Comparison of ENCODE assay signal across 9 mouse cellular contexts in the genomic region with DNA sequence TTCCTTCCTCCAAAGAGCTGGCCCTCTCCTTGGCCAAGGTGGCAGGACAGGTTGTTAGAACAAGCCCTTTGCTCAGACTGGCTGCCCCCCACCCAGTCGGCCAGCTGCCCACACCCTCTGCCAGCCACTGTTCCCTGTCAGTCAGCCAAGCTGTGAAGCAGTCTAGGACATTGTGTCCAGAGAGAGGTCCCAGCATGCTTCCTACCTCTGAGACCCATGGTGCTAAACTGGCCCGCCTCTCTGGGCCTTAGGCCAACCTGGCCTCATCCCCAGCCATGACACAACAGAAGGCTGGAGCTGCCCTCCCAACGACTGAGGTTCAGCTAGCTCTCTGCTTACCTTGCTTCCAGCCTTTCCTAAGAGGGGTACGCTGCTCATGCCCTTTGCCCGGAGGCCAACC. TPM values are rescaled to one million over a fixed set of nuclear protein-coding genes. Genes with fewer than 3 reads are reported as not detected.
DNase-seq lines count a peak whose midpoint lies in the region; ATAC-seq and TF ChIP-seq lines count a peak whose summit lies in the region.
"Had no signal": no experiment of that assay in that cellular context is flagged by ENCODE, and none has a peak within 500 bp of the region (broad histone marks: within the 10 kb centered on the region; RNA-seq: fewer than 3 reads in every experiment).

No protein-coding gene starts in this region.

- H3K4me3 ChIP-seq in heart, embryonic 12.5 days: no peak overlapping the region
- no peak overlapping the region for H3K4me3 ChIP-seq in forebrain, postnatal 0 days (ENCODE audit: low read depth, low read length)
- no peak overlapping the region for H3K4me3 ChIP-seq in hindbrain, postnatal 0 days (ENCODE audit: low read length)
- H3K4me3 ChIP-seq in olfactory bulb, adult 2 months (ENCODE audit: insufficient read depth, low read depth, low read length): no peak overlapping the region
- H3K4me3 ChIP-seq in thymus, adult 2 months (ENCODE audit: control insufficient read depth, insufficient read depth, low read length): no peak overlapping the region
- H3K4me3 ChIP-seq: embryonic facial prominence, embryonic 12.5 days had no signal

- peak; percentile 100 for DNase-seq in heart, adult 11 months
- DNase-seq in adrenal gland, postnatal 25 days: peak; percentile 82
- peak; percentile 73 for DNase-seq in forebrain, postnatal 0 days
- DNase-seq in hindbrain, postnatal 0 days (ENCODE audit: low spot score): peak; percentile 90
- peak; percentile 93 for DNase-seq in left cerebral cortex, postnatal 4 days
- no peak for DNase-seq in thymus, adult 2 months

- H3K27me3 ChIP-seq in heart, embryonic 12.5 days (replicated peaks): no peaks in the 10 kb centered on the region
- H3K27me3 ChIP-seq in forebrain, postnatal 0 days (ENCODE audit: insufficient read depth, low read length): no peaks in the 10 kb centered on the region
- no peaks in the 10 kb centered on the region for H3K27me3 ChIP-seq in hindbrain, postnatal 0 days (ENCODE audit: insufficient read depth, low read length)
- H3K27me3 ChIP-seq in thymus, adult 2 months (ENCODE audit: control insufficient read depth, insufficient read depth, low read length): no peaks in the 10 kb centered on the region

- intact Hi-C loops in left cerebral cortex, postnatal 4 days (cut with DNase I): loop anchor here (10.0 kb wide), 1 partner anchor 65 kb away; no protein-coding TSS in a partner anchor

- no peak overlapping the region for H3K27ac ChIP-seq in heart, embryonic 12.5 days (ENCODE audit: poor library complexity, severe bottlenecking)
- 0 out of 2 replicates have a peak overlapping the region, but pooled peaks have one; percentile 5 for H3K27ac ChIP-seq in forebrain, postnatal 0 days (ENCODE audit: low read depth, low read length)
- H3K27ac ChIP-seq in hindbrain, postnatal 0 days: peak overlapping the region; percentile 65; the same call in 1 of the 2 replicates
- peak overlapping the region; percentile 64 for H3K27ac ChIP-seq in olfactory bulb, adult 2 months (ENCODE audit: insufficient read depth, low read depth, low read length)
- H3K27ac ChIP-seq in thymus, adult 2 months (ENCODE audit: control insufficient read depth, insufficient read depth, low read length): no peak overlapping the region
- H3K27ac ChIP-seq: embryonic facial prominence, embryonic 12.5 days had no signal

- ATAC-seq in heart, embryonic 12.5 days (ENCODE audit: insufficient number of reproducible peaks, low FRiP score): no peak
- peak; percentile 85 for ATAC-seq in forebrain, postnatal 0 days
- peak; percentile 92 for ATAC-seq in hindbrain, postnatal 0 days

- H3K36me3 ChIP-seq in heart, embryonic 12.5 days: no peaks in the 10 kb centered on the region
- H3K36me3 ChIP-seq in forebrain, postnatal 0 days (ENCODE audit: insufficient read depth): no peaks in the 10 kb centered on the region
- H3K36me3 ChIP-seq in hindbrain, postnatal 0 days (ENCODE audit: insufficient read depth, low read length): no peaks in the 10 kb centered on the region
- H3K36me3 ChIP-seq in thymus, adult 2 months (ENCODE audit: control insufficient read depth, insufficient read depth, low read length): no peaks in the 10 kb centered on the region
- H3K36me3 ChIP-seq: embryonic facial prominence, embryonic 12.5 days had no signal

- H3K4me2 ChIP-seq in heart, embryonic 12.5 days: no peak overlapping the region
- H3K4me2 ChIP-seq in forebrain, postnatal 0 days (ENCODE audit: low read depth): no peak overlapping the region
- 0 out of 2 replicates have a peak overlapping the region, but pooled peaks have one; percentile 11 for H3K4me2 ChIP-seq in hindbrain, postnatal 0 days (ENCODE audit: low read depth, low read length)
- H3K4me2 ChIP-seq: embryonic facial prominence, embryonic 12.5 days had no signal

- TF ChIP-seq CTCF in forebrain, postnatal 0 days (IDR thresholded peaks at IDR 0.05; ENCODE audit: low read depth): no peak
- no peak for TF ChIP-seq CTCF in hindbrain, postnatal 0 days (IDR thresholded peaks at IDR 0.05; ENCODE audit: low read depth)
- no peak for TF ChIP-seq CTCF in olfactory bulb, adult 2 months (IDR thresholded peaks at IDR 0.05; ENCODE audit: insufficient read depth, low read depth, low read length)
- TF ChIP-seq CTCF in thymus, adult 2 months (IDR thresholded peaks at IDR 0.05; ENCODE audit: borderline replicate concordance, control insufficient read depth, extremely low read depth, insufficient read depth, low read length, poor library complexity): no peak

- H3K9ac ChIP-seq in heart, embryonic 12.5 days: no peak overlapping the region
- H3K9ac ChIP-seq in forebrain, postnatal 0 days: no peak overlapping the region
- no peak overlapping the region for H3K9ac ChIP-seq in hindbrain, postnatal 0 days (replicated peaks; ENCODE audit: low read length)
- H3K9ac ChIP-seq: embryonic facial prominence, embryonic 12.5 days had no signal

- H3K4me1 ChIP-seq in heart, embryonic 12.5 days (replicated peaks): peaks cover 35% of the 10 kb centered on the region
- no peaks in the 10 kb centered on the region; the same call in 1 of the 2 replicates for H3K4me1 ChIP-seq in forebrain, postnatal 0 days (ENCODE audit: insufficient read depth)
- H3K4me1 ChIP-seq in hindbrain, postnatal 0 days (ENCODE audit: insufficient read depth, low read length): peaks cover 7% of the 10 kb centered on the region
- H3K4me1 ChIP-seq in olfactory bulb, adult 2 months (ENCODE audit: control insufficient read depth, insufficient read depth, low read length): peaks cover 26% of the 10 kb centered on the region
- peaks cover 10% of the 10 kb centered on the region for H3K4me1 ChIP-seq in thymus, adult 2 months (replicated peaks; ENCODE audit: control insufficient read depth, insufficient read depth, low read length)

- no peak for TF ChIP-seq POLR2A in olfactory bulb, adult 2 months (IDR thresholded peaks at IDR 0.05; ENCODE audit: insufficient read depth, low read depth, low read length)
- TF ChIP-seq POLR2A in thymus, adult 2 months (IDR thresholded peaks at IDR 0.05; ENCODE audit: control insufficient read depth, extremely low read depth, insufficient read depth, low read length, poor library complexity): no peak

- no peaks in the 10 kb centered on the region for H3K9me3 ChIP-seq in heart, embryonic 12.5 days (replicated peaks)
- H3K9me3 ChIP-seq in forebrain, postnatal 0 days (ENCODE audit: low read length): no peaks in the 10 kb centered on the region
- H3K9me3 ChIP-seq in hindbrain, postnatal 0 days (ENCODE audit: low read length): no peaks in the 10 kb centered on the region
- H3K9me3 ChIP-seq: embryonic facial prominence, embryonic 12.5 days had no signal

- 64% methylated on average over 5 of the region's 5 CpGs for WGBS in heart, embryonic 12.5 days
- 39% methylated on average over 5 of the region's 5 CpGs for WGBS in forebrain, postnatal 0 days
- 30% methylated on average over 5 of the region's 5 CpGs for WGBS in hindbrain, postnatal 0 days
- 35% methylated on average over 5 of the region's 5 CpGs for WGBS in olfactory bulb, adult 2 months
- WGBS in thymus, adult 2 months: 78% methylated on average over 5 of the region's 5 CpGs

RNA-seq across cellular contexts. Expression of gene Tob2, which starts 19.0 kb away (rescaled TPM):
- polyA plus RNA-seq in heart, embryonic 12.5 days (2016; fragmentation: Nextera tagmentation; extraction: Ambion mirVana): 14.6 and 14.7 TPM in 2 replicates
- 72.3 and 86.1 TPM in 2 replicates for total RNA-seq in adrenal gland, postnatal 25 days (2021)
- 9.2 and 13.0 TPM in 2 replicates for total RNA-seq in forebrain, postnatal 0 days (2014; rRNA removed)
- polyA plus RNA-seq in forebrain, postnatal 0 days (2015; fragmentation: Nextera tagmentation; extraction: Ambion mirVana): 11.4 TPM in 2 replicates
- 12.9 and 13.9 TPM in 2 replicates for total RNA-seq in hindbrain, postnatal 0 days (2014; rRNA removed)
- 14.0 and 14.5 TPM in 2 replicates for polyA plus RNA-seq in hindbrain, postnatal 0 days (2015; fragmentation: Nextera tagmentation; extraction: Ambion mirVana)
- 10 to 100 TPM; 20.3 to 22.6 TPM for total RNA-seq in left cerebral cortex, postnatal 4 days (2021)
- polyA plus RNA-seq in olfactory bulb, adult 2 months (2012; ENCODE audit: insufficient read depth, insufficient read length, low replicate concordance, missing spikeins): not detected in 2 replicates
- polyA plus RNA-seq in thymus, adult 2 months (2012; rRNA removed): 64.6 and 76.1 TPM in 2 replicates

RNA-seq across cellular contexts. Expression of gene Phf5a, which starts 32.1 kb away (rescaled TPM):
- 88.9 and 89.3 TPM in 2 replicates for polyA plus RNA-seq in heart, embryonic 12.5 days (2016; fragmentation: Nextera tagmentation; extraction: Ambion mirVana)
- total RNA-seq in adrenal gland, postnatal 25 days (2021): 53.8 and 58.7 TPM in 2 replicates
- 41.5 and 48.5 TPM in 2 replicates for total RNA-seq in forebrain, postnatal 0 days (2014; rRNA removed)
- polyA plus RNA-seq in forebrain, postnatal 0 days (2015; fragmentation: Nextera tagmentation; extraction: Ambion mirVana): 107 and 112 TPM in 2 replicates
- total RNA-seq in hindbrain, postnatal 0 days (2014; rRNA removed): 29.0 and 29.7 TPM in 2 replicates
- polyA plus RNA-seq in hindbrain, postnatal 0 days (2015; fragmentation: Nextera tagmentation; extraction: Ambion mirVana): 102 and 110 TPM in 2 replicates
- 10 to 100 TPM; 51.8 to 59.7 TPM for total RNA-seq in left cerebral cortex, postnatal 4 days (2021)
- polyA plus RNA-seq in olfactory bulb, adult 2 months (2012; ENCODE audit: insufficient read depth, insufficient read length, low replicate concordance, missing spikeins): not detected in 2 replicates
- 71.7 and 87.9 TPM in 2 replicates for polyA plus RNA-seq in thymus, adult 2 months (2012; rRNA removed)

RNA-seq across cellular contexts. Expression of gene Aco2, which starts 32.5 kb away (rescaled TPM):
- 497 and 519 TPM in 2 replicates for polyA plus RNA-seq in heart, embryonic 12.5 days (2016; fragmentation: Nextera tagmentation; extraction: Ambion mirVana)
- 641 and 903 TPM in 2 replicates for total RNA-seq in adrenal gland, postnatal 25 days (2021)
- 354 and 357 TPM in 2 replicates for total RNA-seq in forebrain, postnatal 0 days (2014; rRNA removed)
- polyA plus RNA-seq in forebrain, postnatal 0 days (2015; fragmentation: Nextera tagmentation; extraction: Ambion mirVana): 234 and 251 TPM in 2 replicates
- 536 and 538 TPM in 2 replicates for total RNA-seq in hindbrain, postnatal 0 days (2014; rRNA removed)
- polyA plus RNA-seq in hindbrain, postnatal 0 days (2015; fragmentation: Nextera tagmentation; extraction: Ambion mirVana): 298 and 299 TPM in 2 replicates
- 100 to 1,000 TPM; 273 to 304 TPM for total RNA-seq in left cerebral cortex, postnatal 4 days (2021)
- polyA plus RNA-seq in olfactory bulb, adult 2 months (2012; ENCODE audit: insufficient read depth, insufficient read length, low replicate concordance, missing spikeins): 365 TPM in 1 of 2 replicates, not detected in the other
- polyA plus RNA-seq in thymus, adult 2 months (2012; rRNA removed): 342 and 377 TPM in 2 replicates

RNA-seq across cellular contexts. Expression of gene Tef, which starts 37.4 kb away (rescaled TPM):
- 26.0 and 27.8 TPM in 2 replicates for polyA plus RNA-seq in heart, embryonic 12.5 days (2016; fragmentation: Nextera tagmentation; extraction: Ambion mirVana)
- total RNA-seq in adrenal gland, postnatal 25 days (2021): 111 and 146 TPM in 2 replicates
- 60.2 and 71.8 TPM in 2 replicates for total RNA-seq in forebrain, postnatal 0 days (2014; rRNA removed)
- 21.9 and 27.8 TPM in 2 replicates for polyA plus RNA-seq in forebrain, postnatal 0 days (2015; fragmentation: Nextera tagmentation; extraction: Ambion mirVana)
- total RNA-seq in hindbrain, postnatal 0 days (2014; rRNA removed): 62.5 and 64.1 TPM in 2 replicates
- polyA plus RNA-seq in hindbrain, postnatal 0 days (2015; fragmentation: Nextera tagmentation; extraction: Ambion mirVana): 27.8 and 30.4 TPM in 2 replicates
- 10 to 100 TPM; 68.1 to 69.6 TPM for total RNA-seq in left cerebral cortex, postnatal 4 days (2021)
- 278 TPM in 1 of 2 replicates, not detected in the other for polyA plus RNA-seq in olfactory bulb, adult 2 months (2012; ENCODE audit: insufficient read depth, insufficient read length, low replicate concordance, missing spikeins)
- 29.3 and 34.6 TPM in 2 replicates for polyA plus RNA-seq in thymus, adult 2 months (2012; rRNA removed)

Comparison
In these comparisons a context has a peak if more than half of its experiments do, and no peak if none do; other contexts are left out.
1. H3K27ac ChIP-seq: peak in forebrain, postnatal 0 days (single experiment), hindbrain, postnatal 0 days (single experiment) and olfactory bulb, adult 2 months (single experiment); none in heart, embryonic 12.5 days (single experiment) and thymus, adult 2 months (single experiment).